Mouse (Mus musculus): ENCODE measurements around the gene Sdc3. TPM values are rescaled to one million over a fixed set of nuclear protein-coding genes. Genes with fewer than 3 reads are reported as not detected.

The Sdc3 gene
- total and polyA plus RNA-seq, 3 experiments, result 0.01 to 15.7 (median 0.05) TPM

- no peaks in the 10 kb centered on the region for H3K36me3 ChIP-seq (replicated peaks)
- peaks cover 7% of the 10 kb centered on the region for H3K9me3 ChIP-seq (replicated peaks)
- ATAC-seq (ENCODE audit: extremely low read depth, insufficient number of reproducible peaks, low FRiP score, poor library complexity, severe bottlenecking) (no peak), DNase-seq (ENCODE audit: low spot score) (no peak)
- H3K4me1 ChIP-seq (ENCODE audit: insufficient read depth, low read depth, low read length), result peaks cover 3% of the 10 kb centered on the region
- H3K4me3 ChIP-seq (ENCODE audit: low read depth, low read length), result no peak overlapping the region
- no peak for TF ChIP-seq GATA1 (IDR thresholded peaks at IDR 0.05; ENCODE audit: borderline replicate concordance, low read length)
- H3K27me3 ChIP-seq (ENCODE audit: insufficient read depth, low read length), result peaks cover 43% of the 10 kb centered on the region
Measured at GRCm38 (mm10) chr4:130794771-130795170, 2.4 kb downstream of the Sdc3 start.

- Histone ChIP-seq H3K4me3 (ENCODE audit: low read depth, low read length) (no peak overlapping the region), H3K9me3 (replicated peaks) (peaks cover 7% of the 10 kb centered on the region), H3K36me3 (replicated peaks) (no peaks in the 10 kb centered on the region), H3K27me3 (ENCODE audit: insufficient read depth, low read length) (peaks cover 47% of the 10 kb centered on the region), H3K4me1 (ENCODE audit: insufficient read depth, low read depth, low read length) (no peaks in the 10 kb centered on the region)
- ATAC-seq (ENCODE audit: extremely low read depth, insufficient number of reproducible peaks, low FRiP score, poor library complexity, severe bottlenecking) (no peak), DNase-seq (ENCODE audit: low spot score) (no peak)
- TF ChIP-seq CTCF (IDR thresholded peaks at IDR 0.05; ENCODE audit: low read depth, low read length) (no peak), GATA1 (IDR thresholded peaks at IDR 0.05; ENCODE audit: borderline replicate concordance, low read length) (no peak), POLR2AphosphoS5 (IDR thresholded peaks at IDR 0.05; ENCODE audit: insufficient replicate concordance, low read depth, low read length) (no peak), GATA2 (IDR thresholded peaks at IDR 0.05; ENCODE audit: borderline replicate concordance, low read depth, low read length) (no peak), TAL1 (conservative IDR thresholded peaks at IDR 0.05; ENCODE audit: low read depth, low read length) (no peak)
Measured at GRCm38 (mm10) chr4:130795970-130796369, 3.6 kb downstream of the Sdc3 start.

DNA sequence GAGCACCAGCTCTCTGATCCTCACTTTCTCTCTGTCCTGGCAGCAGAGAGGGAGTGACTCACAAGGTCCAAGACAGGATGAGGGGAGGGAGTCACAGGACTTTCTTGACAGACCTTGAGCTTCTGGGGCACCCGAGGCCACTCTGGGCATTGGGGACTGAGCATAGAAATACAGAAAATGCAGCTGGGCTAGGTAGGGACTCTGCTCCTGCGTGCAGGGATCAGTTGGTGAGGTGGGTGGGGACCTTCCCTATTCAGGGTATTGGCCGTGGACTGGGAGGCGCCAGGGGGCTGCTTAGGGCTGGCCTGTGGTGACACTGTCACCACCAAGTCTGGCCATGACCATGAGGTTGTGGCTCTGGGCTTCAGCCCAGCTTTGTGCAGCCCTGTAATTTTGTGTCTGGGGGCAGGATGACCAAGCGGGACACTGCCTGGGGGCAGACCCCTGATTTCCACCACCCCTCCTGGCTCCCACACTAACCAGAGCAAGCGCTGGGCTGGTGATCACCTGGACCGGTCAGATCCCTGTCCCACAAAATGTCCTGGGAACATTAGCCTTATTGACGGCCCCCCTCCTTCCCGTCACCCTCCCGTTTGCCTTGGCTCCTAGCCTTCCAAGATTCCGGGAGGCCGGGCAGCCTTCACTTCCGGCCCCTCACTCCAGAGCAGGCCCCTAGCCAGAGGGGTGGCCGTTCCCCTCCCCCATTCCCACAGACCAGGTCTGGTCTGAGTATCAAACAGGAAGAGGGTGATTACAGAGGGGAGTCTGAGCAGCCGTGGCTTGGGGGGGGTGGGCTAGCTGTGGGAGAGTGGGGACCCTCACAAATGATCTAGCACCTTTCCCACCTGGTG lies 5.1 kb downstream of the Sdc3 start:
- no peaks in the 10 kb centered on the region for H3K36me3 ChIP-seq (replicated peaks)
- TF ChIP-seq POLR2AphosphoS5 (IDR thresholded peaks at IDR 0.05; ENCODE audit: insufficient replicate concordance, low read depth, low read length) (no peak), TAL1 (conservative IDR thresholded peaks at IDR 0.05; ENCODE audit: low read depth, low read length) (no peak), GATA2 (IDR thresholded peaks at IDR 0.05; ENCODE audit: borderline replicate concordance, low read depth, low read length) (no peak), CTCF (IDR thresholded peaks at IDR 0.05; ENCODE audit: low read depth, low read length) (no peak), GATA1 (IDR thresholded peaks at IDR 0.05; ENCODE audit: borderline replicate concordance, low read length) (no peak)
- peaks cover 7% of the 10 kb centered on the region for H3K9me3 ChIP-seq (replicated peaks)
- DNase-seq (ENCODE audit: low spot score) (no peak), ATAC-seq (ENCODE audit: extremely low read depth, insufficient number of reproducible peaks, low FRiP score, poor library complexity, severe bottlenecking) (no peak)
- peaks cover 40% of the 10 kb centered on the region for H3K27me3 ChIP-seq (ENCODE audit: insufficient read depth, low read length)
- no peak overlapping the region for H3K4me3 ChIP-seq (ENCODE audit: low read depth, low read length)
- no peaks in the 10 kb centered on the region for H3K4me1 ChIP-seq (ENCODE audit: insufficient read depth, low read depth, low read length)

DNA sequence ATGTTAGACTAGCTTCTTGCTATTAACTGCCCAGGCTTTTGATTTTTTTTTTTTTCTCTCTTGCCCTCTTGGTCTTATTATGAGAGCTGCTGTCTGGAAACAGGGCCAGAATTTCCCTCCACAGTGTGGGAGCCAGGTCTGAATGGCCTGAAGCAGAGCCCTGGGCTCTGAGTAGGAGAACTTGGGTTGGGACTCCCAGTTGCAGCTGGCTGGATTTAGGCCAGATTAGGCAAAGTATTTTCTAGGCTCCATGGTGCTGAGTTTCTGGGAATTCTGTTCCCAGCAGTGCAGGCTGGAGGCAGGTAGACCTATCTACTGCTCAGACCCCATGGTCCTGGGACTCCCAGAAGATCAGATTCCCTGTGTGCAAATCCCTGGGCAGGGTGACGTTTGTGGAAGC lies 6.1 kb downstream of the Sdc3 start:
- no peak for TF ChIP-seq GATA2 (IDR thresholded peaks at IDR 0.05; ENCODE audit: borderline replicate concordance, low read depth, low read length)
- TF ChIP-seq POLR2AphosphoS5 (IDR thresholded peaks at IDR 0.05; ENCODE audit: insufficient replicate concordance, low read depth, low read length), result no peak
- TF ChIP-seq TAL1 (conservative IDR thresholded peaks at IDR 0.05; ENCODE audit: low read depth, low read length), result no peak
- TF ChIP-seq GATA1 (IDR thresholded peaks at IDR 0.05; ENCODE audit: borderline replicate concordance, low read length), result no peak
- no peak for TF ChIP-seq CTCF (IDR thresholded peaks at IDR 0.05; ENCODE audit: low read depth, low read length)
- H3K4me1 ChIP-seq (ENCODE audit: insufficient read depth, low read depth, low read length), result no peaks in the 10 kb centered on the region

DNA sequence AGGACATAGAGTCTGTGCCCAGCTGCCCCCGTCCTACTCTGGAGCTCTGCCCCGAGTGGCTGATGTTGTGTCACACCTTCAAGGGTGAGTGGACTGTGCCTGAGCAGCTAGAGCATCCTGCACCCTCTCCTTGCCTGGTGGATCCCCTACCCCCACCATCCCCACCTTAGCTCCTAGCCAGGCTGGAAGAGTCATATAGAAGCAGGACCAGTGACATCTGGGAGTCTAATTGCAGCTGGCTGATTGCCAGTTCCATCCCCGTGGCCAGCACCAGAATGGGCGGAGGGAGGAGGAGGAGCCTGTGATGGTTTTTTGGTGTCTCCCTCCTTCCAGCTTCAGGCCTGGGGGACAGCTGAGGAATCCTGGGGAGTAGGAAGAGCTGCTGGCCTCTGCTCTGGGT lies 6.8 kb downstream of the Sdc3 start:
- Histone ChIP-seq H3K4me1 (ENCODE audit: insufficient read depth, low read depth, low read length) (no peaks in the 10 kb centered on the region), H3K36me3 (replicated peaks) (no peaks in the 10 kb centered on the region), H3K9me3 (replicated peaks) (no peaks in the 10 kb centered on the region), H3K4me3 (ENCODE audit: low read depth, low read length) (no peak overlapping the region), H3K27me3 (ENCODE audit: insufficient read depth, low read length) (peaks cover 36% of the 10 kb centered on the region)
- no peak for ATAC-seq (ENCODE audit: extremely low read depth, insufficient number of reproducible peaks, low FRiP score, poor library complexity, severe bottlenecking)
- TF ChIP-seq TAL1 (conservative IDR thresholded peaks at IDR 0.05; ENCODE audit: low read depth, low read length) (no peak), GATA2 (IDR thresholded peaks at IDR 0.05; ENCODE audit: borderline replicate concordance, low read depth, low read length) (no peak), CTCF (IDR thresholded peaks at IDR 0.05; ENCODE audit: low read depth, low read length) (no peak), GATA1 (IDR thresholded peaks at IDR 0.05; ENCODE audit: borderline replicate concordance, low read length) (no peak), POLR2AphosphoS5 (IDR thresholded peaks at IDR 0.05; ENCODE audit: insufficient replicate concordance, low read depth, low read length) (no peak)
- no peak for DNase-seq (ENCODE audit: low spot score)

More for the DNA sequence above, 6.1 kb downstream of the Sdc3 start:
- Histone ChIP-seq H3K36me3 (replicated peaks) (no peaks in the 10 kb centered on the region), H3K4me3 (ENCODE audit: low read depth, low read length) (no peak overlapping the region), H3K27me3 (ENCODE audit: insufficient read depth, low read length) (peaks cover 37% of the 10 kb centered on the region), H3K9me3 (replicated peaks) (no peaks in the 10 kb centered on the region)
- ATAC-seq (ENCODE audit: extremely low read depth, insufficient number of reproducible peaks, low FRiP score, poor library complexity, severe bottlenecking), result no peak
- DNase-seq (ENCODE audit: low spot score), result no peak

GRCm38 (mm10) chr4:130799582-130799981 lies 7.2 kb downstream of the Sdc3 start:
- TF ChIP-seq GATA2 (IDR thresholded peaks at IDR 0.05; ENCODE audit: borderline replicate concordance, low read depth, low read length), result no peak
- no peak for TF ChIP-seq POLR2AphosphoS5 (IDR thresholded peaks at IDR 0.05; ENCODE audit: insufficient replicate concordance, low read depth, low read length)
- TF ChIP-seq TAL1 (conservative IDR thresholded peaks at IDR 0.05; ENCODE audit: low read depth, low read length), result no peak
- no peak for TF ChIP-seq GATA1 (IDR thresholded peaks at IDR 0.05; ENCODE audit: borderline replicate concordance, low read length)
- TF ChIP-seq CTCF (IDR thresholded peaks at IDR 0.05; ENCODE audit: low read depth, low read length), result no peak
- ATAC-seq (ENCODE audit: extremely low read depth, insufficient number of reproducible peaks, low FRiP score, poor library complexity, severe bottlenecking) (no peak), DNase-seq (ENCODE audit: low spot score) (no peak)
- Histone ChIP-seq H3K9me3 (replicated peaks) (no peaks in the 10 kb centered on the region), H3K4me1 (ENCODE audit: insufficient read depth, low read depth, low read length) (no peaks in the 10 kb centered on the region), H3K4me3 (ENCODE audit: low read depth, low read length) (no peak overlapping the region), H3K27me3 (ENCODE audit: insufficient read depth, low read length) (peaks cover 33% of the 10 kb centered on the region), H3K36me3 (replicated peaks) (no peaks in the 10 kb centered on the region)
